Mouse (Mus musculus) small intestine, adult 2 months (tissue): Measurements from ENCODE around the gene Itga6.

Experiments
- CTCF ChIP-seq: fragments of 200-500 bp; IDR thresholded peaks from 2 replicates; pipeline ENCODE4 v1.5.1; 2012; ENCODE audit warnings: low read depth, mild to moderate bottlenecking, control low read depth, inconsistent platforms, low read length, moderate library complexity, mixed read lengths; ENCODE audit not compliant: insufficient replicate concordance, insufficient read length; ENCODE audit errors: extremely low read depth
- POLR2A ChIP-seq: fragments of 200-500 bp; IDR thresholded peaks from 2 replicates; pipeline ENCODE4 v1.6.1; 2012; ENCODE audit warnings: low read depth, mild to moderate bottlenecking, control low read depth, inconsistent platforms, low read length, moderate library complexity

DNA sequence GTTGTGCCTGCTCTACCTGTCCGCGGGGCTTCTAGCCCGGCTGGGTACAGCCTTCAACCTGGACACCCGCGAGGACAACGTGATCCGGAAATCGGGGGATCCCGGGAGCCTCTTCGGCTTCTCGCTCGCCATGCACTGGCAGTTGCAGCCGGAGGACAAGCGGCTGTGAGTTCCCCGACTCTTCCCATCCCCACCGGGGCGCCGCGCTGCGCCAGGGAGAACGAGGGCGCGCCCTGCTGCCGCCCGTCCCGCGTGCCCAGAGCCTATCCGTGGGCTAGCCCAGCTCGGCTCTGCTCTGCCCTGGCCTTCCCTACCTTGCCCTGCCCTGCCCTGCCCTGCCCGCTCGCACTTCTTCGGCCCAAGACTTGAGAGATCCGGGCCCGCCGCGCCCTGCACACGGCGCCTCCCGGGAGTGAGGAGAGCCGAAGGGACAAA, 41.8 kb downstream of the Itga6 start:
- no peak for TF ChIP-seq CTCF
- TF ChIP-seq POLR2A: no peak
